Mouse (Mus musculus) liver, adult 2 months (tissue): ENCODE results near the gene Gna13. TPM values are rescaled to one million over a fixed set of nuclear protein-coding genes. Genes with fewer than 3 reads are reported as not detected.

ENCODE experiments used
- DNase-seq: peaks from one replicate; pipeline ENCODE4 v3.0.0-alpha.2; 2011; ENCODE audit warnings: low read depth, low spot score; ENCODE audit errors: extremely low read depth
- H3K27ac ChIP-seq: fragments of 200-500 bp; replicated peaks from 2 replicates; pipeline ENCODE4 v1.5.1; 2012; ENCODE audit warnings: low read depth, mild to moderate bottlenecking, control low read depth, inconsistent platforms, low read length; ENCODE audit not compliant: insufficient read depth
- H3K27me3 ChIP-seq: fragments of 200-500 bp; 2 replicates; pipeline ENCODE4 v1.6.1; 2012; ENCODE audit warnings: mild to moderate bottlenecking, moderate library complexity, low read length, inconsistent platforms; ENCODE audit not compliant: control insufficient read depth, insufficient read depth
- H3K36me3 ChIP-seq: fragments of 200-500 bp; 2 replicates; pipeline ENCODE4 v1.6.1; 2012; ENCODE audit warnings: low read length, inconsistent platforms; ENCODE audit not compliant: control insufficient read depth, insufficient read depth
- H3K4me1 ChIP-seq: fragments of 200-500 bp; 2 replicates; pipeline ENCODE4 v1.6.1; 2011; ENCODE audit warnings: low read length; ENCODE audit not compliant: control insufficient read depth, insufficient read depth
- H3K4me3 ChIP-seq: fragments of 200-500 bp; 2 replicates; pipeline ENCODE4 v1.5.1; 2011; ENCODE audit warnings: low read depth, mild to moderate bottlenecking, control low read depth, low read length, moderate library complexity; ENCODE audit not compliant: insufficient read depth
- H3K79me2 ChIP-seq: fragments of 200-500 bp; 2 replicates; pipeline ENCODE4 v1.6.1; 2012; ENCODE audit warnings: inconsistent platforms, mild to moderate bottlenecking, low read length, moderate library complexity; ENCODE audit not compliant: control insufficient read depth, insufficient read depth
- H3K9ac ChIP-seq: fragments of 200-500 bp; 2 replicates; pipeline ENCODE4 v1.6.1; 2012; ENCODE audit warnings: low read depth, mild to moderate bottlenecking, control low read depth, inconsistent platforms, low read length
- CTCF ChIP-seq: fragments of 200-500 bp; IDR thresholded peaks from 2 replicates; pipeline ENCODE4 v1.5.1; 2011; ENCODE audit warnings: low read depth, low read length, control low read depth
- POLR2A ChIP-seq: fragments of 200-500 bp; IDR thresholded peaks from 2 replicates; pipeline ENCODE4 v1.6.1; 2011; ENCODE audit warnings: low read length, control low read depth; ENCODE audit not compliant: insufficient read depth; ENCODE audit errors: extremely low read depth
- WGBS: fragments of 180-500 bp; shearing (Covaris S2); methylation state at CpG from one replicate; pipeline ENCODE4 v1.1.7; 2018; 5-methylcytosine and 5-hydroxymethylcytosine counted together
- polyA plus RNA-seq: library from polyadenylated mRNA; depleted of rRNA; stranded (reverse); fragments of >200 nt; gene quantifications from 2 replicates; pipeline ENCODE4 v1.2.3, GENCODE M21; 2012
- total RNA-seq: library from RNA; depleted of rRNA; stranded (reverse); fragments of >200 nt; gene quantifications from 2 replicates; pipeline ENCODE4 v1.2.3, GENCODE M21; 2014

Gna13 gene
- total and polyA plus RNA-seq, 2 experiments: 13.7 to 18.0 TPM

GRCm38 (mm10) chr11:109385296-109385695 is 22.7 kb downstream of the Gna13 start:
- Histone ChIP-seq H3K27me3 (no peaks in the 10 kb centered on the region), H3K79me2 (peaks cover 50% of the 10 kb centered on the region), H3K9ac (no peak overlapping the region), H3K27ac (no peak overlapping the region), H3K4me3 (no peak overlapping the region), H3K36me3 (peaks cover 2% of the 10 kb centered on the region; the same call in 1 of the 2 replicates), H3K4me1 (no peaks in the 10 kb centered on the region)
- TF ChIP-seq CTCF: no peak
- no peak for TF ChIP-seq POLR2A
- WGBS: 98% methylated on average over 8 of the region's 8 CpGs
- no peak for DNase-seq

- Histone ChIP-seq H3K27me3 (no peaks in the 10 kb centered on the region), H3K4me3 (no peak overlapping the region), H3K79me2 (peaks cover 34% of the 10 kb centered on the region), H3K4me1 (peaks cover 8% of the 10 kb centered on the region), H3K9ac (no peak overlapping the region), H3K36me3 (no peaks in the 10 kb centered on the region), H3K27ac (no peak overlapping the region)
- WGBS: 72% methylated on average over 5 of the region's 5 CpGs
- DNase-seq: no peak
- no peak for TF ChIP-seq CTCF
- TF ChIP-seq POLR2A: no peak
Measured at GRCm38 (mm10) chr11:109389046-109389445, 26.4 kb downstream of the Gna13 start.

GRCm38 (mm10) chr11:109391200-109391599 is 28.6 kb downstream of the Gna13 start:
- DNase-seq: no peak
- H3K27ac ChIP-seq: 0 out of 2 replicates have a peak overlapping the region, but pooled peaks have one; percentile 15
- H3K9ac ChIP-seq: no peak overlapping the region
- no peak for TF ChIP-seq CTCF
- 90% methylated on average over 7 of the region's 7 CpGs for WGBS
- peaks cover 5% of the 10 kb centered on the region; the same call in 1 of the 2 replicates for H3K36me3 ChIP-seq
- H3K79me2 ChIP-seq: peaks cover 25% of the 10 kb centered on the region; the same call in 1 of the 2 replicates
- H3K4me3 ChIP-seq: no peak overlapping the region
- no peaks in the 10 kb centered on the region for H3K27me3 ChIP-seq
- peaks cover 12% of the 10 kb centered on the region for H3K4me1 ChIP-seq

- H3K4me3 ChIP-seq: no peak overlapping the region
- no peaks in the 10 kb centered on the region for H3K27me3 ChIP-seq
- H3K4me1 ChIP-seq: peaks cover 12% of the 10 kb centered on the region
- peaks cover 26% of the 10 kb centered on the region; the same call in 1 of the 2 replicates for H3K79me2 ChIP-seq
- H3K9ac ChIP-seq: no peak overlapping the region
- TF ChIP-seq CTCF: no peak
- no peak for TF ChIP-seq POLR2A
- WGBS: 11% methylated on average over 7 of the region's 7 CpGs
- peak; percentile 82 for DNase-seq
- H3K27ac ChIP-seq: peak overlapping the region; percentile 15
- peaks cover 10% of the 10 kb centered on the region; the same call in 1 of the 2 replicates for H3K36me3 ChIP-seq
Measured at GRCm38 (mm10) chr11:109391760-109392159, 29.1 kb downstream of the Gna13 start.

- peaks cover 22% of the 10 kb centered on the region; the same call in 1 of the 2 replicates for H3K79me2 ChIP-seq
- TF ChIP-seq POLR2A (no peak), CTCF (no peak)
- H3K9ac ChIP-seq: no peak overlapping the region
- no peaks in the 10 kb centered on the region for H3K27me3 ChIP-seq
- H3K36me3 ChIP-seq: peaks cover 16% of the 10 kb centered on the region
- no peak overlapping the region for H3K27ac ChIP-seq
- no peak overlapping the region for H3K4me3 ChIP-seq
- DNase-seq: no peak
- WGBS: 92% methylated on average over 9 of the region's 9 CpGs
- H3K4me1 ChIP-seq: peaks cover 12% of the 10 kb centered on the region
Measured at GRCm38 (mm10) chr11:109392601-109393000, 30.0 kb downstream of the Gna13 start.

- Histone ChIP-seq H3K4me1 (peaks cover 12% of the 10 kb centered on the region), H3K9ac (no peak overlapping the region), H3K4me3 (no peak overlapping the region), H3K27me3 (no peaks in the 10 kb centered on the region), H3K36me3 (peaks cover 18% of the 10 kb centered on the region), H3K27ac (no peak overlapping the region), H3K79me2 (peaks cover 15% of the 10 kb centered on the region; the same call in 1 of the 2 replicates)
- DNase-seq: no peak
- TF ChIP-seq POLR2A: no peak
- no peak for TF ChIP-seq CTCF
- 74% methylated on average over 9 of the region's 9 CpGs for WGBS
Measured at GRCm38 (mm10) chr11:109394758-109395157, 32.1 kb downstream of the Gna13 start.
